Mouse (Mus musculus) liver, adult 2 months (tissue): ENCODE measurements around the gene En1.

ENCODE experiments used
- CTCF ChIP-seq: fragments of 200-500 bp; IDR thresholded peaks from 2 replicates; pipeline ENCODE4 v1.5.1; 2011; ENCODE audit warnings: low read depth, low read length, control low read depth
- POLR2A ChIP-seq: fragments of 200-500 bp; IDR thresholded peaks from 2 replicates; pipeline ENCODE4 v1.6.1; 2011; ENCODE audit warnings: low read length, control low read depth; ENCODE audit not compliant: insufficient read depth; ENCODE audit errors: extremely low read depth

DNA sequence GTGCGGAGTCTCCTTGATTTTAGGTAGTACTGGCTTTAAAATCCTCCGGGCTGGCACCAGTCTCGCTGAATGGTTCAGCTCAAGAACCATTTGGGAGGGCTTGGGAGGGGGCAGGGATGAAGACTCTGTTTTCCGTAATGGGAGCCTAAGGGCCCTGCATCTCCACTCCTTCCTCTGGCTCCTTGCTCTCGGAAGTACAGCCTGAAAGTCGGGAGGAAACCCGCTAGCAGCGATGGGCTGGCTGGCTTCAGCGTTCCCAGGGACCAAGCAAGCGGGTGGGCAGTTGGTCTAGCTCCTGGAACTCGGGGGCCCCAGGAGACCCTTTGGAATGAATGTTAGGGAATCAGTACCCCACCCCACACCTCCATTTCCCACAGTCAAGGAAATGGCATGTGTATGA, 4.9 kb upstream of the En1 start:
- TF ChIP-seq CTCF: no peak
- no peak for TF ChIP-seq POLR2A
